Mouse (Mus musculus) ES-E14 (cell line): ENCODE measurements at regions not wholly inside any gene's neighbourhood (a gene's known extent, or its start where the extent isn't known, plus 50 kb on each side); places are given as distances from the start of the nearest gene placed in this dataset.

Source experiments
- DNase-seq: peaks from one replicate; pipeline ENCODE4 v3.0.0-alpha.2; 2013; ENCODE audit warnings: low read depth, low spot score
- H3K27ac ChIP-seq: 2 replicates; pipeline ENCODE4 v1.5.1; 2012; ENCODE audit warnings: low read depth, mild to moderate bottlenecking, low read length, moderate library complexity, mixed read lengths; ENCODE audit not compliant: poor library complexity, insufficient read depth, severe bottlenecking
- H3K36me3 ChIP-seq: 2 replicates; pipeline ENCODE4 v1.6.1; 2012; ENCODE audit warnings: mild to moderate bottlenecking, low read length, moderate library complexity, mixed read lengths; ENCODE audit not compliant: control insufficient read depth, poor library complexity, insufficient read depth, severe bottlenecking
- H3K4me1 ChIP-seq, 2 experiments: fragments of 150-350 bp in 1 of 2; sonication (generic) in 1 of 2; 2 replicates each; pipeline ENCODE4 v1.6.1; 2012; ENCODE audit warnings: low read length in 2 of 2, mild to moderate bottlenecking in 1 of 2, mixed read lengths in 1 of 2; ENCODE audit not compliant: control insufficient read depth in 2 of 2, insufficient read depth in 2 of 2, poor library complexity in 1 of 2
- H3K4me3 ChIP-seq, 2 experiments: fragments of 150-350 bp in 1 of 2; sonication (generic) in 1 of 2; 2 replicates each; pipeline ENCODE4 v1.5.1; 2012; ENCODE audit warnings: low read length in 2 of 2, low read depth in 1 of 2, mild to moderate bottlenecking in 1 of 2, mixed read lengths in 1 of 2; ENCODE audit not compliant: insufficient read depth in 1 of 2, poor library complexity in 1 of 2, severe bottlenecking in 1 of 2
- H3K9ac ChIP-seq: 2 replicates; pipeline ENCODE4 v1.6.1; 2012; ENCODE audit warnings: low read depth, mild to moderate bottlenecking, low read length, mixed read lengths; ENCODE audit not compliant: poor library complexity, insufficient read depth, severe bottlenecking
- H3K9me3 ChIP-seq: fragments of 150-350 bp; sonication (generic); 2 replicates; pipeline ENCODE4 v1.6.1; 2012; ENCODE audit warnings: low read depth, mild to moderate bottlenecking, low read length; ENCODE audit not compliant: control insufficient read depth, insufficient read depth
- CHD2 ChIP-seq: IDR thresholded peaks from 2 replicates; pipeline ENCODE4 v1.6.1; 2014; ENCODE audit warnings: mild to moderate bottlenecking, low read depth, low read length, inconsistent platforms
- HCFC1 ChIP-seq: IDR thresholded peaks from 2 replicates; pipeline ENCODE4 v1.6.1; 2012; ENCODE audit warnings: low read length, inconsistent platforms, borderline replicate concordance; ENCODE audit not compliant: insufficient read depth
- MAFK ChIP-seq: IDR thresholded peaks from 2 replicates; pipeline ENCODE4 v1.6.1; 2014; ENCODE audit warnings: mild to moderate bottlenecking, low read depth, low read length, inconsistent platforms; ENCODE audit not compliant: insufficient read depth
- ZC3H11A ChIP-seq: IDR thresholded peaks from 2 replicates; pipeline ENCODE4 v1.6.1; 2012; ENCODE audit warnings: low read depth, mild to moderate bottlenecking, inconsistent platforms, low read length, borderline replicate concordance
- ZNF384 ChIP-seq: IDR thresholded peaks from 2 replicates; pipeline ENCODE4 v1.6.1; 2012; ENCODE audit warnings: low read depth, low read length, inconsistent platforms
- in situ Hi-C, 2 experiments: fragments of 600-800 bp; cut with MboI; formaldehyde crosslinking; loops; one replicate each; pipeline ENCODE4 v1.15.1; 2025; ENCODE audit warnings: low sequenced_read_pairs in 2 of 2, inconsistent platforms in 1 of 2; ENCODE audit not compliant: unreplicated experiment in 2 of 2

DNA sequence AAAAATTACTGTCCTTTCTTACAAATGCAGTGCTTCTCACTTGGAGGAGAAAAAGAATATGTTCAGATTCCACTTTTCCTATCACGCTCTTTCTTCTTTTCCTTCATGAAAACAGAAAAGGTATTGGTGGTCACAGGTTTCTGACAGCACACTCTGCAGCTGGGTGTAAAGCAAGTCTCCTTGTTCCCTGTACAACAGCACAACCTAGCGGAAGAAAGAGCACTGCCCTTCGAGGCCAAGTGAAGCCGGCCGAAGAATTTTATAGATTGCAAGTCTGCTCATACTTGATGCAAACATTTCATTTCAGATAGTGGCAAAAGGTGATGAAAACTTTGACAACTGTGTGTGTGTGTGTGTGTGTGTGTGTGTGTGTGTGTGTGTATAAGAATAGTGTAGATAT is 407.6 kb upstream of the 1700008P02Rik start:
- Histone ChIP-seq H3K36me3 (no peaks in the 10 kb centered on the region), H3K9me3 (no peaks in the 10 kb centered on the region), H3K4me1 (no peaks in the 10 kb centered on the region), H3K4me3 (no peak overlapping the region), H3K27ac (no peak overlapping the region), H3K9ac (no peak overlapping the region)
- DNase-seq, result peak; percentile 44
- in situ Hi-C loops, result no loop called here
- TF ChIP-seq ZNF384 (no peak), HCFC1 (no peak), ZC3H11A (peak; percentile 86)

GRCm38 (mm10) chr3:7014345-7014973 is 394.2 kb upstream of the 1700008P02Rik start:
- no peaks in the 10 kb centered on the region for H3K36me3 ChIP-seq
- TF ChIP-seq CHD2 (no peak), MAFK (no peak), HCFC1 (no peak), ZNF384 (no peak), ZC3H11A (no peak)
- no peak for DNase-seq
- H3K4me1 ChIP-seq, result no peaks in the 10 kb centered on the region; a peak in 2 of 4 replicates
- in situ Hi-C loops, result no loop called here
- H3K9me3 ChIP-seq, result no peaks in the 10 kb centered on the region
- no peak overlapping the region for H3K4me3 ChIP-seq
- no peak overlapping the region for H3K9ac ChIP-seq
- H3K27ac ChIP-seq, result no peak overlapping the region

- no peak overlapping the region for H3K9ac ChIP-seq
- DNase-seq, result no peak
- H3K4me3 ChIP-seq, result no peak overlapping the region
- TF ChIP-seq ZNF384, result no peak
- TF ChIP-seq ZC3H11A, result no peak
- TF ChIP-seq MAFK, result no peak
- no peak for TF ChIP-seq HCFC1
- no peak for TF ChIP-seq CHD2
- no peak overlapping the region for H3K27ac ChIP-seq
- in situ Hi-C loops, result no loop called here
- no peaks in the 10 kb centered on the region for H3K9me3 ChIP-seq
- no peaks in the 10 kb centered on the region for H3K36me3 ChIP-seq
- H3K4me1 ChIP-seq, result no peaks in the 10 kb centered on the region; a peak in 2 of 4 replicates
Measured at GRCm38 (mm10) chr3:7013516-7013915, 393.3 kb upstream of the 1700008P02Rik start.

DNA sequence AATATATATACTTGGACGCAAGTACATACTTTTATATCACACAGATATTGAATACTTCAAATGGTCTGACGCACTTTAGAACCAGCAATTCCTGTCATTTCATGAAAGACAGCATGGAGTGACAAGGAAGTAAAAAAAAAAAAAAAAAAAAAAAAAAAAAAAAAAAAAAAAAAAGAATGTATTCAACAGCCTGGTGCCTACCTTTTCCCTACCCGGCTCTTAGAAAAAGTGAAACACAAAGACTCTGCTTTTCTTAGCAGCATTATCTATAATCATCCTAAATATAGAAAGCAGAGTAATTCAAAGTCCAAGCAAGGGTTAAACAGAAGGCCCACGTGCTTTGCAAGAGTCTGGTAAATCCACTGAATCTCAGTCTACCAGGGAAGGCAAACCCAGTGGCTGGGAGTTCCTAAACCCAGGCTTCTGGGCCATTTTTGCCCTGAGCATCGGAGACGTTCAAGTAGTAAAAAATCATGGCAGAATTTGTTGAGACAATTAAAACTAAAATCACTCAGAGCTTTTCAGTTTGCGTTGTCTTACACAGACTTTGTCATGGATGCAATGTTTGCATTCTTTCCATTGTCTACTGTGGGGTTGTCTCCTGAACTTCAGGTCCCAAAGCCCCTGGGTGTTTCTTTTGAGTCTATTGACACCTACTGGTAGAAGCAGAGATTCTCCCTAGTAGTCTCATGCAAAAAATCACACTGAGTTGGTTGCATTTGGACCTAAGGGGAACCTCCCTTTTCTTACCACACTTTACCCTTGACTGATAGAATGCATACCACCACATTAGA is 390.2 kb upstream of the 1700008P02Rik start:
- H3K9me3 ChIP-seq, result no peaks in the 10 kb centered on the region
- peak; percentile 58 for DNase-seq
- in situ Hi-C loops, result no loop called here
- no peak overlapping the region for H3K4me3 ChIP-seq
- H3K4me1 ChIP-seq, result no peaks in the 10 kb centered on the region; a peak in 2 of 4 replicates
- H3K27ac ChIP-seq, result no peak overlapping the region
- H3K36me3 ChIP-seq, result no peaks in the 10 kb centered on the region
- H3K9ac ChIP-seq, result no peak overlapping the region
- TF ChIP-seq ZC3H11A (peak; percentile 93), ZNF384 (peak; percentile 86), CHD2 (no peak), MAFK (no peak), HCFC1 (no peak)
